In genomic region chr9:50796776-50797175, GRCm38 (mm10) we compare ENCODE assay signal across 27 mouse cellular contexts. TPM values are rescaled to one million over a fixed set of nuclear protein-coding genes. Genes with fewer than 3 reads are reported as not detected.
DNase-seq lines count a peak whose midpoint lies in the region; TF ChIP-seq lines count a peak whose summit lies in the region.
"Had no signal": no experiment of that assay in that cellular context is flagged by ENCODE, and none has a peak within 500 bp of the region (broad histone marks: within the 10 kb centered on the region; RNA-seq: fewer than 3 reads in every experiment).

No protein-coding gene starts in this region.

- H3K36me3 ChIP-seq in kidney, adult 2 months (ENCODE audit: control insufficient read depth, insufficient read depth, low read length): no peaks in the 10 kb centered on the region; the same call in 1 of the 2 replicates

- H3K27me3 ChIP-seq in kidney, adult 2 months (replicated peaks; ENCODE audit: control insufficient read depth, insufficient read depth, low read length): no peaks in the 10 kb centered on the region
- H3K27me3 ChIP-seq: CH12.LX; forebrain, embryonic 13.5 days; heart, embryonic 12.5 days; heart, embryonic 15.5 days; hindbrain, embryonic 13.5 days; Patski had no signal

- H3K4me1 ChIP-seq in kidney, adult 2 months (ENCODE audit: control insufficient read depth, insufficient read depth, low read length): no peaks in the 10 kb centered on the region
- peaks cover 12% of the 10 kb centered on the region for H3K4me1 ChIP-seq in brown adipose tissue, adult 24 weeks (ENCODE audit: control insufficient read depth, insufficient read depth, insufficient read length, low read length)
- H3K4me1 ChIP-seq: forebrain, embryonic 10.5 days; forebrain, embryonic 13.5 days; heart, embryonic 12.5 days; heart, embryonic 15.5 days; hindbrain, embryonic 10.5 days; hindbrain, embryonic 13.5 days had no signal

- DNase-seq in adrenal gland, postnatal 14 days: peak; percentile 20
- DNase-seq in adrenal gland, adult 2 months: no peak
- DNase-seq in kidney, adult 2 months: peak; percentile 58
- no peak for DNase-seq in kidney, postnatal 14 days
- peak; percentile 47 to 54 for DNase-seq in kidney, postnatal 36 days
- no peak for DNase-seq in kidney, adult 18-20 months
- DNase-seq: adrenal gland, postnatal 25 days; B cell, adult 2 months; cerebellum, adult 18-20 months; cerebellum, adult 9-10 months; cerebellum, postnatal 14 days; gastrocnemius, postnatal 14 days; heart, adult 18-20 months; heart, postnatal 10 days; heart, postnatal 36 days had no signal

- TF ChIP-seq CTCF in kidney, adult 2 months (conservative IDR thresholded peaks at IDR 0.05; ENCODE audit: insufficient read depth, insufficient read length, low read depth, low read length): no peak

- H3K27ac ChIP-seq in kidney, adult 2 months (ENCODE audit: insufficient read depth, low read depth, low read length): no peak overlapping the region
- peak overlapping the region; percentile 87 for H3K27ac ChIP-seq in brown adipose tissue, adult 24 weeks (replicated peaks; ENCODE audit: low read depth, low read length)
- H3K27ac ChIP-seq: forebrain, embryonic 10.5 days; forebrain, embryonic 13.5 days; heart, embryonic 15.5 days; hindbrain, embryonic 10.5 days; hindbrain, embryonic 13.5 days; hindbrain, postnatal 0 days had no signal

- 85% methylated on average over 8 of the region's 8 CpGs for WGBS in kidney, adult 2 months

- H3K4me3 ChIP-seq in kidney, adult 2 months (ENCODE audit: insufficient read depth, low read depth, low read length): no peak overlapping the region
- H3K4me3 ChIP-seq in brown adipose tissue, adult 24 weeks (ENCODE audit: insufficient read depth, low read depth, low read length): no peak overlapping the region
- H3K4me3 ChIP-seq: forebrain, embryonic 10.5 days; forebrain, embryonic 13.5 days; heart, embryonic 12.5 days; heart, embryonic 15.5 days; hindbrain, embryonic 10.5 days; hindbrain, embryonic 13.5 days had no signal

- no peak for TF ChIP-seq POLR2A in kidney, adult 2 months (IDR thresholded peaks at IDR 0.05; ENCODE audit: low read depth, low read length)

RNA-seq across cellular contexts. Expression of gene 1110032A03Rik, which starts 21.5 kb away (rescaled TPM):
- total RNA-seq in adrenal gland, postnatal 14 days (2021): 35.5 and 37.2 TPM in 2 replicates
- total RNA-seq in adrenal gland, adult 2 months (2021): 10 to 100 TPM; 47.8 to 63.4 TPM
- 29.4 and 29.7 TPM in 2 replicates for polyA plus RNA-seq in adrenal gland, adult 2 months (2012; rRNA removed)
- polyA plus RNA-seq in kidney, adult 2 months (2012; rRNA removed): 97.4 and 111 TPM in 2 replicates
- polyA plus RNA-seq in brown adipose tissue, adult 24 weeks (2012; ENCODE audit: insufficient read depth, insufficient read length, missing spikeins): 213 and 331 TPM in 2 replicates

RNA-seq across cellular contexts. Expression of gene Alg9, which starts 22.0 kb away (rescaled TPM):
- total RNA-seq in adrenal gland, postnatal 14 days (2021): 26.0 and 28.4 TPM in 2 replicates
- 10 to 100 TPM; 27.1 to 27.8 TPM for total RNA-seq in adrenal gland, adult 2 months (2021)
- 17.6 and 26.8 TPM in 2 replicates for polyA plus RNA-seq in adrenal gland, adult 2 months (2012; rRNA removed)
- polyA plus RNA-seq in kidney, adult 2 months (2012; rRNA removed): 20.3 and 21.3 TPM in 2 replicates
- polyA plus RNA-seq in brown adipose tissue, adult 24 weeks (2012; ENCODE audit: insufficient read depth, insufficient read length, missing spikeins): 38.3 and 49.0 TPM in 2 replicates

RNA-seq across cellular contexts. Expression of gene Fdxacb1, which starts 28.7 kb away (rescaled TPM):
- 5.7 and 6.4 TPM in 2 replicates for total RNA-seq in adrenal gland, postnatal 14 days (2021)
- 1 to 10 TPM; 5.7 to 5.8 TPM for total RNA-seq in adrenal gland, adult 2 months (2021)
- 2.1 and 2.7 TPM in 2 replicates for polyA plus RNA-seq in adrenal gland, adult 2 months (2012; rRNA removed)
- polyA plus RNA-seq in kidney, adult 2 months (2012; rRNA removed): 3.6 and 4.3 TPM in 2 replicates
- polyA plus RNA-seq in brown adipose tissue, adult 24 weeks (2012; ENCODE audit: insufficient read depth, insufficient read length, missing spikeins): 5.1 and 9.2 TPM in 2 replicates

RNA-seq across cellular contexts. Expression of gene Hspb2, which starts 44.6 kb away (rescaled TPM):
- 1.5 and 1.9 TPM in 2 replicates for total RNA-seq in adrenal gland, postnatal 14 days (2021)
- total RNA-seq in adrenal gland, adult 2 months (2021): 1 to 10 TPM; 1.2 to 3.6 TPM
- 9.2 and 10.2 TPM in 2 replicates for polyA plus RNA-seq in adrenal gland, adult 2 months (2012; rRNA removed)
- 20.0 and 21.1 TPM in 2 replicates for polyA plus RNA-seq in kidney, adult 2 months (2012; rRNA removed)
- polyA plus RNA-seq in brown adipose tissue, adult 24 weeks (2012; ENCODE audit: insufficient read depth, insufficient read length, missing spikeins): 1.8 and 5.9 TPM in 2 replicates
- total RNA-seq: CH12.LX, G1E had no signal
- polyA plus RNA-seq: forebrain, embryonic 13.5 days; G1E; inflammation-experienced regulatory T-cells, adult 6 months had no signal

RNA-seq across cellular contexts. Expression of gene Cryab, which starts 45.7 kb away (rescaled TPM):
- total RNA-seq in adrenal gland, postnatal 14 days (2021): 21.4 and 29.2 TPM in 2 replicates
- total RNA-seq in adrenal gland, adult 2 months (2021): 10 to 100 TPM; 28.6 to 46.1 TPM
- 67.3 and 78.0 TPM in 2 replicates for polyA plus RNA-seq in adrenal gland, adult 2 months (2012; rRNA removed)
- polyA plus RNA-seq in kidney, adult 2 months (2012; rRNA removed): 548 and 676 TPM in 2 replicates
- 145 and 189 TPM in 2 replicates for polyA plus RNA-seq in brown adipose tissue, adult 24 weeks (2012; ENCODE audit: insufficient read depth, insufficient read length, missing spikeins)
- total RNA-seq: CH12.LX had no signal
- polyA plus RNA-seq: G1E had no signal

Comparison
In these comparisons a context has a peak if more than half of its experiments do, and no peak if none do; other contexts are left out.
1. DNase-seq: peak in adrenal gland, postnatal 14 days (single experiment), kidney, adult 2 months (single experiment) and kidney, postnatal 36 days (2 of 2); none in adrenal gland, adult 2 months (single experiment), kidney, postnatal 14 days (single experiment) and kidney, adult 18-20 months (single experiment).